Mouse (Mus musculus): ENCODE data around the gene Opcml. TPM values are rescaled to one million over a fixed set of nuclear protein-coding genes. Genes with fewer than 3 reads are reported as not detected.

Gene Opcml
- total and polyA plus RNA-seq, 2 experiments from 2014 or later, result 0.49 to 0.57 TPM

- Histone ChIP-seq H3K4me2 (ENCODE audit: low read depth, low read length) (no peak overlapping the region), H3K9ac (replicated peaks; ENCODE audit: low read depth, low read length) (no peak overlapping the region), H3K27me3 (ENCODE audit: control insufficient read depth, insufficient read depth, low read length) (peaks cover 16% of the 10 kb centered on the region), H3K4me3 (ENCODE audit: low read depth, low read length) (no peak overlapping the region), H3K36me3 (replicated peaks; ENCODE audit: control insufficient read depth, insufficient read depth, low read length) (no peaks in the 10 kb centered on the region), H3K4me1 (ENCODE audit: control insufficient read depth, insufficient read depth) (no peaks in the 10 kb centered on the region), H3K27ac (ENCODE audit: low read depth) (no peak overlapping the region), H3K9me3 (replicated peaks; ENCODE audit: control insufficient read depth, low read length) (no peaks in the 10 kb centered on the region)
- 50% methylated on average over 1 of the region's 1 CpGs for WGBS
- DNase-seq (ENCODE audit: low spot score) (no peak), ATAC-seq (ENCODE audit: insufficient read depth, low read depth) (no peak)
- TF ChIP-seq CTCF (IDR thresholded peaks at IDR 0.05; ENCODE audit: low read depth) (no peak), EP300 (IDR thresholded peaks at IDR 0.05; ENCODE audit: low read depth) (no peak)
Measured at GRCm38 (mm10) chr9:27796535-27796934, 6.0 kb downstream of the Opcml start.

- no peak overlapping the region for H3K4me2 ChIP-seq (ENCODE audit: low read depth, low read length)
- WGBS, result 70% methylated on average over 2 of the region's 2 CpGs
- no peaks in the 10 kb centered on the region for H3K36me3 ChIP-seq (replicated peaks; ENCODE audit: control insufficient read depth, insufficient read depth, low read length)
- H3K27me3 ChIP-seq (ENCODE audit: control insufficient read depth, insufficient read depth, low read length), result no peaks in the 10 kb centered on the region
- TF ChIP-seq CTCF (IDR thresholded peaks at IDR 0.05; ENCODE audit: low read depth) (no peak), EP300 (IDR thresholded peaks at IDR 0.05; ENCODE audit: low read depth) (no peak)
- DNase-seq (ENCODE audit: low spot score), result no peak
- H3K4me1 ChIP-seq (ENCODE audit: control insufficient read depth, insufficient read depth), result no peaks in the 10 kb centered on the region
- no peaks in the 10 kb centered on the region for H3K9me3 ChIP-seq (replicated peaks; ENCODE audit: control insufficient read depth, low read length)
- no peak overlapping the region for H3K27ac ChIP-seq (ENCODE audit: low read depth)
- H3K4me3 ChIP-seq (ENCODE audit: low read depth, low read length), result no peak overlapping the region
- no peak for ATAC-seq (ENCODE audit: insufficient read depth, low read depth)
- no peak overlapping the region for H3K9ac ChIP-seq (replicated peaks; ENCODE audit: low read depth, low read length)
Measured at GRCm38 (mm10) chr9:27800992-27801391, 10.4 kb downstream of the Opcml start.

DNA sequence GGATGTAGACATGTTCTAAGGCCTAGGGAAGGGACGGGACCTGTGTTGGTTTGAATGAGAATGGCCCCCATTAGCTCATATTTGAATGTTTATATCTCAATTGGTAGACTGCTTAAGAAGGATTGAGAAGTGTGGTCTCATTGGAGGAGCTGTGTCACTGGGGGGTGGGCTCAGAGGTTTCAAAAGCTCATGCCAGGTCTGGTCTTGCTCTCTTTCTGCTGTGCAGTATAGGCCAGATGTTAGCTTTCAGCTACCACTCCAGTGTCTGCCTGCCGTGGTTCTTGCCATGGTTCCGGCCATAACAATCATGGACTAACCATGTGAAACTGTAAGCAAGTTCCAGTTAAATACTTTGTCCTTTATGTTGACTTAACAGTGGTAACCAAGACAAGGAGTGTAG, 11.2 kb downstream of the Opcml start:
- no peak for TF ChIP-seq CTCF (IDR thresholded peaks at IDR 0.05; ENCODE audit: low read depth)
- TF ChIP-seq EP300 (IDR thresholded peaks at IDR 0.05; ENCODE audit: low read depth), result no peak
- Histone ChIP-seq H3K36me3 (replicated peaks; ENCODE audit: control insufficient read depth, insufficient read depth, low read length) (no peaks in the 10 kb centered on the region), H3K4me1 (ENCODE audit: control insufficient read depth, insufficient read depth) (no peaks in the 10 kb centered on the region), H3K9ac (replicated peaks; ENCODE audit: low read depth, low read length) (no peak overlapping the region), H3K4me2 (ENCODE audit: low read depth, low read length) (no peak overlapping the region), H3K27me3 (ENCODE audit: control insufficient read depth, insufficient read depth, low read length) (no peaks in the 10 kb centered on the region), H3K4me3 (ENCODE audit: low read depth, low read length) (no peak overlapping the region), H3K27ac (ENCODE audit: low read depth) (no peak overlapping the region), H3K9me3 (replicated peaks; ENCODE audit: control insufficient read depth, low read length) (no peaks in the 10 kb centered on the region)
- WGBS, result 80% methylated on average over 3 of the region's 3 CpGs
- DNase-seq (ENCODE audit: low spot score) (no peak), ATAC-seq (ENCODE audit: insufficient read depth, low read depth) (no peak)

DNA sequence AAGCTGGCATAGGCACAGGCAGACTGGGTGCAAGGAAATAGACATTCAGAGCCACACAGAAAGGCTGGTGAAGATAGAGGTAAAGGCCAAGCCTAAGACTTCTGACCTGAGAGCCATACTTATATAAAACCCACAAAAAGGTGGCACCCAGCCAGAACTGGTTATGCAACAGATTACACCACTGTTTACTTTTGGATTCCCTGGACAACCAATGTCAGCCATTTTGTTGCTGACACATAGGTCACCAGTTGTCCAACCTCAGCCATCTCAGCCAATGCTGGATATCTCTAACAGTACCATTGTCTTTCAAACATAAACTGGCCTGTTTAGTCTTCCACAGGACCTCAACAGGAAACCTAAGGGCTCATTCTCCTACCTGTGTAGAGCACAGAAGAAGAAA, 11.8 kb downstream of the Opcml start:
- Histone ChIP-seq H3K4me3 (ENCODE audit: low read depth, low read length) (no peak overlapping the region), H3K4me1 (ENCODE audit: control insufficient read depth, insufficient read depth) (no peaks in the 10 kb centered on the region), H3K27ac (ENCODE audit: low read depth) (no peak overlapping the region), H3K27me3 (ENCODE audit: control insufficient read depth, insufficient read depth, low read length) (no peaks in the 10 kb centered on the region), H3K4me2 (ENCODE audit: low read depth, low read length) (no peak overlapping the region), H3K9ac (replicated peaks; ENCODE audit: low read depth, low read length) (no peak overlapping the region), H3K9me3 (replicated peaks; ENCODE audit: control insufficient read depth, low read length) (no peaks in the 10 kb centered on the region), H3K36me3 (replicated peaks; ENCODE audit: control insufficient read depth, insufficient read depth, low read length) (no peaks in the 10 kb centered on the region)
- no peak for DNase-seq (ENCODE audit: low spot score)
- ATAC-seq (ENCODE audit: insufficient read depth, low read depth), result no peak
- TF ChIP-seq CTCF (IDR thresholded peaks at IDR 0.05; ENCODE audit: low read depth) (no peak), EP300 (IDR thresholded peaks at IDR 0.05; ENCODE audit: low read depth) (no peak)

- 82% methylated on average over 3 of the region's 3 CpGs for WGBS
- ATAC-seq (ENCODE audit: insufficient read depth, low read depth) (no peak), DNase-seq (ENCODE audit: low spot score) (no peak)
- no peak overlapping the region for H3K4me3 ChIP-seq (ENCODE audit: low read depth, low read length)
- H3K27ac ChIP-seq (ENCODE audit: low read depth), result no peak overlapping the region
- H3K9ac ChIP-seq (replicated peaks; ENCODE audit: low read depth, low read length), result no peak overlapping the region
- H3K9me3 ChIP-seq (replicated peaks; ENCODE audit: control insufficient read depth, low read length), result no peaks in the 10 kb centered on the region
- H3K27me3 ChIP-seq (ENCODE audit: control insufficient read depth, insufficient read depth, low read length), result no peaks in the 10 kb centered on the region
- TF ChIP-seq CTCF (IDR thresholded peaks at IDR 0.05; ENCODE audit: low read depth), result no peak
- TF ChIP-seq EP300 (IDR thresholded peaks at IDR 0.05; ENCODE audit: low read depth), result no peak
- no peaks in the 10 kb centered on the region for H3K36me3 ChIP-seq (replicated peaks; ENCODE audit: control insufficient read depth, insufficient read depth, low read length)
- no peaks in the 10 kb centered on the region for H3K4me1 ChIP-seq (ENCODE audit: control insufficient read depth, insufficient read depth)
- no peak overlapping the region for H3K4me2 ChIP-seq (ENCODE audit: low read depth, low read length)
Measured at GRCm38 (mm10) chr9:27804461-27804860, 13.9 kb downstream of the Opcml start.

DNA sequence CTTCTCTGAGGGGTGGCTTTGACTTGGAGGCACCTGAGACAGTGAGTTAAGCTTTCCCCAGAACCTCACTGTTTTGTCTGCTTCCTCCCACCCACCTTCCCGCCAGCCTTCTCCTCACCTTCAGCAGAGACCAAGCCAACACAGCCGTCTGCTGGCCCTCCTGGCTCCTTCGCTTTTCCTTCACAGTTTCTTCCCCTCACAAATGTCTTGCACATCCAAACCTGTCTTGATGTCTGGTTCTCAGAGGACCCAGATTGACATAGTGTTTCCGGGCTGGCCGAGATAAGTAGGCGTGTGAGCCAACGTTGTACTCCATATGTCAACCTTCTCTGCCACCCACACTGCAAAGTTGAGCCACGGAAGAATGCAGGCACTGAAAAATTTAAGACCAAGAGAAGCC, 19.2 kb downstream of the Opcml start:
- H3K4me1 ChIP-seq (ENCODE audit: control insufficient read depth, insufficient read depth), result no peaks in the 10 kb centered on the region
- no peak overlapping the region for H3K4me3 ChIP-seq (ENCODE audit: low read depth, low read length)
- no peaks in the 10 kb centered on the region for H3K27me3 ChIP-seq (ENCODE audit: control insufficient read depth, insufficient read depth, low read length)
- no peaks in the 10 kb centered on the region for H3K9me3 ChIP-seq (replicated peaks; ENCODE audit: control insufficient read depth, low read length)
- TF ChIP-seq EP300 (IDR thresholded peaks at IDR 0.05; ENCODE audit: low read depth) (no peak), CTCF (IDR thresholded peaks at IDR 0.05; ENCODE audit: low read depth) (no peak)
- H3K36me3 ChIP-seq (replicated peaks; ENCODE audit: control insufficient read depth, insufficient read depth, low read length), result no peaks in the 10 kb centered on the region
- H3K27ac ChIP-seq (ENCODE audit: low read depth), result no peak overlapping the region
- no peak for DNase-seq (ENCODE audit: low spot score)
- H3K9ac ChIP-seq (replicated peaks; ENCODE audit: low read depth, low read length), result no peak overlapping the region
- WGBS, result 70% methylated on average over 8 of the region's 8 CpGs
- no peak for ATAC-seq (ENCODE audit: insufficient read depth, low read depth)
- H3K4me2 ChIP-seq (ENCODE audit: low read depth, low read length), result no peak overlapping the region
